Mouse (Mus musculus) heart, adult 8-10 months (tissue): ENCODE data around the gene Mettl25. TPM values are rescaled to one million over a fixed set of nuclear protein-coding genes. Genes with fewer than 3 reads are reported as not detected.

Source experiments
- DNase-seq: peaks from one replicate; pipeline ENCODE4 v3.0.0; 2022; ENCODE audit warnings: low spot score
- total RNA-seq, 4 experiments: library from RNA; stranded (reverse); gene quantifications; 2 replicates each; pipeline ENCODE4 v1.2.4; 2022

Mettl25 gene
- total RNA-seq = 1 to 10 TPM; 3.2 to 4.5 (median 3.6) TPM

- DNase-seq = peak; percentile 96
These were observed at the start of gene Mettl25, which contains the start of gene Ccdc59 for GRCm38 (mm10) chr10:105840928-105841888. TSS of gene Mettl25 (minus strand) at chr10:105841380. TSS of gene Ccdc59 (plus strand) at chr10:105841067.

DNA sequence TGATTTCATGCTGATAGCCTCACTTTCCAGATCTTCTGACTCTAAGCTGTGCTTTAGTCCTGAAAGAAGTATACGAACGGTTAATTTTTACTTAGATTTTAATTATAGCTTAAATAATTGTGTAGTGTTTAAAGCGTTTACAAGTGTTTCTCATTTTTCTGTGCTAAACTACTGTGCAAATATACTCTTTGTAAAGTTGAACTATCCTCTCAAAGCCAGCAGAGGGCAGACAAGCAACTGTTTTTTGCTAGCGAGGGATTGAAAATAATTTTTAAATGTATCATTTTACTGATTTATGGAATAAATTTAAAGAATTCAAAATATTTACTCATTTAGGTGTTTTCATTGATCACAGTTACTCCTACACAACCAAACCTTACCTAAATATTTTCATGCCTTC is 26.1 kb upstream of the Mettl25 start:
- DNase-seq = no peak

- DNase-seq = no peak
These were observed 10.0 kb upstream of the Mettl25 start for GRCm38 (mm10) chr10:105851136-105851535.

DNA sequence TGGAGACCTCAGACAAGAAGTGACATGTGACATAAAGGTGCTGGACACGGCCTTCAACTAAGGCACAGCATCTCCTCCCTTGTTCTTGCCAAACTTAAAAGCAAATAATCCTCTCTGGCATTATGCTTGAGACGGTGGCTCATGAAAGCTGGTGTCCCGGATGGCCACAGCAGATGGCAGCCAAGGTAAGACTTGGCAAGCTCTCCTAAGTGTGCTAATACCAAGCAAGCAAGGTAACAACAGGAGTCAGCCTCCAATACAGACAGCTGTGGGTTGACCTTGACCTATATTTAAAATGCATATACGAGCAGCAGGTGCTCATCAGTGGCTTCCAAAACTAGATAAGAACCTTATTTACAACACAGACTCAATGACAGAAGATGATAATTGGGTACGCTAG is 9.1 kb upstream of the Mettl25 start:
- no peak for DNase-seq

GRCm38 (mm10) chr10:105842574-105842973 is 1.4 kb upstream of the Mettl25 start:
- DNase-seq = no peak

DNA sequence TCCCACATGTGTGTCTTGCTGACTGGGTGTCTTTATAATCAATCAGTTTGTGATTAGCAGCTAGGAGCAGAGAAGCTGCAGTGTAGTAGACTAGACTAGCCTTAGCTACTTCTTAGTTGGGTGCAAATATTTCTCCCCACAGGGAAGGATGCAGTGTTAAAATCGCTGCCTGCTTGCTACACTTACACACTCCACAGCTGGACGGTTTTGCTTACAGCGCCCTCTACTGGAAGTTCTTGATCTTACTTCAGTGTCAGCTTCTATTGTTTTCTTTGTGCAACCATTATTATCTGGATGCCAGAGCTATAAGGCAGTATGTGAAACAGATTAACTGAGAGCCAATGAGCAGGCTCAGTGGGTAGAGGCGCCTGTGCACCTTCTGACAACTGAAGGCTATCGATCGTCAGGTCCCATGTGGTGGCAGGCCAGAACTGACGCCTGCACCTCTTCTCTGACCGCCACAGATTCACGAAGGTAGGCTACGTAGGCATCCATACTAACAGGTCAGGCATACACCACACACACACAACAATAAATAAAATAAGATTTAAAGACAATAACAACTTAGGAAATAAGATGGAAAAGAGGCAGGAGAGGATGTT is 6.5 kb downstream of the Mettl25 start:
- no peak for DNase-seq

DNA sequence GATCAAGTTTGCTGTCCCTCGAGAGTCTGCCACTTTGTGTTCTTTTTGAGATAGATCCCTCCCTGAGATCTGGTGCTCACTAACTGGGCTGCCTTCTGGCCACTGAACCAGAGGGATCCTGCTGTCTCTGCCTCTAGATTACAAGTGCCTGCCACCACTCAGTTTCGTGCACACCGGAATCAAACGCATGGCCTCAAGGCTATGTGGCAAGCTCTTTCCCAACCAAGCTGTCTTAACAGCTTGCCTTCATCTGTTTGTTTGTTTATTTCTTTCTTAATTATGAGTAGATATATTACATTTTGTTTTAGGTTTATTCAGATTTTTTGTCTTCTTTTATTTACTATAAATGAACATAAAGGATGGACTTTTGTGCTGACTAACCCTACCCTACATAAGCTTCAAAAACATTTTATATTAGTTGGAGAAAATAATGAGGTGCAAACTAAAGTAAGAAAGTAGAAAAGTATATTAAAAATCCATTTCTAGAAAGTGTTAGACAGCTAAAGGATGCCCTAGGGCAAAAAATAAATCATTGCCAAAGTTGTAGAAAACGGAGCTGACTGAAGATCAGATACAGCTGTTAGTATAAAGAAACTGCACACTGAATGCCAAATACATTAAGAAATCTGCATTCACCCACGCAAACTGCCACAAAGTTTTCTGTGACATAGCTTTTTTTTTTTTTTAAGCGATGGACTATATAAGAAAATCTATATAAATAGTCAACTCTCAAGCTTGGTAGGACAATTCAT is 34.7 kb downstream of the Mettl25 start:
- DNase-seq = no peak

DNA sequence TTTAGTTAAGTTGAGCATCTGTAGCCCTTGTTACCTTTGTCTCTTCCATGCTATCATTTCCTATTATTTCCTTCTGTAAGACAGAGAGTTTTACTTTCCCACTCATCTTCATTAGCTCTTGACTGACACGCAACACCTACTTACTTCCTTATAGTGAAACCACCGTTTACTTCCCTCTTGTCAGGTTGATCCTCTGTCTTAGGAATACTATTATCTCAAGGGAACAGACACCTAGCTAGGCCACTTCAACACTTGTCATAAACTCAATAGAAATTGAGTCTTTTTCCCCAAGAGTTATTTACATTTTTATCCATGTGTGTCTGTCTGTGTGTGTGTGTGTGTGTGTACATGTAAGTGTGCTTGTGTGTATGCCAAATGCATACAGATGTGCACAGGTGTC is 37.7 kb downstream of the Mettl25 start:
- no peak for DNase-seq

- no peak for DNase-seq
These were observed 39.0 kb downstream of the Mettl25 start for GRCm38 (mm10) chr10:105802132-105802531.

DNA sequence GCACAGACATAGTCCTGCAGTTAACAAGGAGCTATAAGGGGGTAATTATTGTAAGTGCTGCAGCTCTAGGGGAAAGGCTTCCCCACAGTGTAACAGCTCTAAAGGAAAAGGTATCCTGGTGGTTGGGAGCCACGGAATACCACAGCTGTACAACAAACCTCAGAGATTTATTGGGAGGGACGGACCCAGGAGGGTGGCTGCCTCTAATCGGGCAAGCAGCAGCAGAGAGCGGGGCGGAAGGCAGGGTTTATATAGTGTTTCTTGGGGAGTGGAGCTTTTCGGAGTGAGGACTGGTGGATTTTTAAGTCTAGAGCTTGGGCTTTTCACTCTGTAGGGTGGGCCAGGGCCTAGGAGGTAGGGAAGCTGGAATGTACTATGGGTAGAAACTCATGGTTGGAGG is 40.0 kb downstream of the Mettl25 start:
- no peak for DNase-seq

DNA sequence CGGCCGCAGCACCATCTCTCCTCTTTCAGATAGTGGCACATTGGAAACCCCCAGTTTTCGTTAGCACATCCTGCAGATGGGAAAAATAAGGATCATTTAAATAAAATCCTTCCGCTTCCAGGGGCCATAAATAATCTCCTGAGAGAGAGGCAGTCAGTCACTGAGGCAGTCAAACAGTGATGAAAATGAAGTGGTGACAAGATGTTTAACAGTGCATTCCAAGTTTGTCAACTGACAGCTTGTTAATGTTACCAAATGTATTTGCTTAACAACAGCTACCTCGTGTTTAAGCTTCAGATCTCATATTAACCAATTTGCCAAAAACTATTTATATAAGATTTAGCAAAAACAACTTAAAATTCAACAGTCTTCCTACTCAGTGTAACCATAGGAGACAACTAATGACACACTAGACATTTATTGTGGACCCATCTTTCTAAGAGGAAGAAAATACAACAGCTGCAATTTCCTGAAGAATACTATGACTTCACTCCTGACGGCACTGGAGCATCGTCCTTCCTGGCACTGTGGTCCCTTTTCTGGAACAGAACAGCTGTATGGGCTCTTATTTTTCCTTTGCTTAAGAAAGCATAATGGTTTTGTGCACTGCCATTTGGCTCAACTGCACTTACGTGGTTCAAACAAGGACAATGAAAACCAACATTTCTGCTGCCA is 43.8 kb downstream of the Mettl25 start:
- DNase-seq = no peak

GRCm38 (mm10) chr10:105793776-105794552 is 47.2 kb downstream of the Mettl25 start:
- DNase-seq = no peak

- DNase-seq = no peak
These were observed 52.3 kb downstream of the Mettl25 start for GRCm38 (mm10) chr10:105788744-105789486.

GRCm38 (mm10) chr10:105783766-105784165 is 57.4 kb downstream of the Mettl25 start:
- peak; percentile 17 for DNase-seq

GRCm38 (mm10) chr10:105774382-105774781 is 66.8 kb downstream of the Mettl25 start:
- DNase-seq = peak; percentile 55

GRCm38 (mm10) chr10:105772821-105773302 is 68.3 kb downstream of the Mettl25 start:
- no peak for DNase-seq

- no peak for DNase-seq
These were observed 77.2 kb downstream of the Mettl25 start for GRCm38 (mm10) chr10:105763959-105764358.

DNA sequence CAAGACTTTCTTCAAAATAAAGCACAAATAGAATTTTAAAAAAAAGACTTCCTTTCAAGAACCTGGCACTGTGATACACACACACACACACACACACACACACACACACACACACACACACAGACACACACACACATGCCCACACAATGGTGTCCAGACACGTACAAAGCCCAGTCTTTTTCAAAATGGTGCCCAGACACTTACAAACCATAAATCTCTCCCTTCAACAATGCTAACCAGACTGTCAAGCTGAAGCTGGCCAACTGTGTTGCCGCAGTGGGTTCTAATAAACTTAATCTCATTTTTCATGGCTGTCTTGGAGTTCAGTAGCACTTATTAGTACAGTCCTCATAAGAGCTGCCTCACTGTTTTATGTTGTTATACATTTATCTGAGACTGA is 80.7 kb downstream of the Mettl25 start:
- DNase-seq = no peak

DNA sequence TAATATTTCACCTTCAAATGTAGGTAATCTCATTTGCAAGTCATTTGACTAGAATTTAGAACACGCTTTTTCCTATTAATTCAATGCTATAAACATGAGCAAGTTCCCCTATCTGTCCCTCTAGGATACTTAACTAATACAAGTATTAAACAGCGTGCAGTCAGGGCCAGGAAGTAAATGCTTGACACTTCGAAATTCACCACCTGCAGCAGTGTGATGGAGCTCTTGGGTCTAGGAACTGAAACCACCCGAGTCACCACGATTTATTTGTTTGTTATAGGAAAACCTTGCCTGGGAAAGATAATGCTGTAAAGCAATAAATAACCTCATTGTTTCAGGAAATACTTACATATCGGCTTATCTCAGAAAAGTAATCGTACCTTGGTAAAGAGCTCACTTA is 81.1 kb downstream of the Mettl25 start:
- no peak for DNase-seq
